Mouse (Mus musculus): ENCODE measurements around the gene Phf14.
"Not testable (repeated sequence)": the region's sequence is repeated elsewhere in the genome, so short reads cannot be mapped to it uniquely, and the experiment has no call there.

The Phf14 gene

GRCm38 (mm10) chr6:12097125-12097524 lies 189.5 kb downstream of the Phf14 start:
- DNase-seq, result no peak

GRCm38 (mm10) chr6:12105144-12105543 lies 197.5 kb downstream of the Phf14 start:
- no peak for DNase-seq

GRCm38 (mm10) chr6:12107326-12107725 lies 199.7 kb downstream of the Phf14 start:
- no peak for DNase-seq

GRCm38 (mm10) chr6:12107786-12108185 lies 200.2 kb downstream of the Phf14 start:
- DNase-seq, result no peak

GRCm38 (mm10) chr6:12116926-12117818 lies 209.6 kb downstream of the Phf14 start:
- no peak for DNase-seq

- no peak for DNase-seq
Observed at GRCm38 (mm10) chr6:12117819-12118570, 210.4 kb downstream of the Phf14 start.

GRCm38 (mm10) chr6:12122759-12123158 lies 215.2 kb downstream of the Phf14 start:
- DNase-seq, result no peak

- peak; percentile 75 to 79 for DNase-seq
Observed at GRCm38 (mm10) chr6:12125031-12125803, 217.6 kb downstream of the Phf14 start.

- DNase-seq, result not testable (repeated sequence)
Observed at GRCm38 (mm10) chr6:12126601-12127000, 219.0 kb downstream of the Phf14 start.

- no peak for DNase-seq
Observed at GRCm38 (mm10) chr6:12127287-12127686, 219.7 kb downstream of the Phf14 start.

Measured in cerebellum, postnatal 10 days (tissue).